Mouse (Mus musculus): ENCODE data around the gene Dysf. TPM values are rescaled to one million over a fixed set of nuclear protein-coding genes. Genes with fewer than 3 reads are reported as not detected.

The Dysf gene
- total and polyA plus RNA-seq, 3 experiments = 0.05 to 0.39 (median 0.38) TPM

- dilution Hi-C loops (cut with MboI; ENCODE audit: extremely low pct_ligation_motif_present, extremely low pct_unique_long_range_greater_than_20kb, low sequenced_read_pairs) = no loop called here
- Histone ChIP-seq H3K4me1 (ENCODE audit: control insufficient read depth in 1 of 2, insufficient read depth in 2 of 2) (no peaks in the 10 kb centered on the region), H3K4me2 (ENCODE audit: insufficient read depth, low read depth, poor library complexity, severe bottlenecking) (no peak overlapping the region), H3K4me3 (replicated peaks in 1 of 3; ENCODE audit: low read depth in 2 of 3, low read length in 2 of 3, poor library complexity in 1 of 3) (no peak overlapping the region), H3K9ac (ENCODE audit: insufficient read depth, low read depth) (no peak overlapping the region), H3K27me3 (replicated peaks) (peaks cover 35% of the 10 kb centered on the region), H3K79me2 (replicated peaks; ENCODE audit: control insufficient read depth, extremely low read depth, insufficient read depth, poor library complexity, severe bottlenecking) (no peaks in the 10 kb centered on the region), H3K27ac (ENCODE audit: insufficient read depth, low read depth) (no peak overlapping the region), H3K36me3 (replicated peaks in 1 of 2; ENCODE audit: control insufficient read depth in 1 of 2, insufficient read depth in 1 of 2, low read length in 1 of 2) (no peaks in the 10 kb centered on the region), H3K9me3 (replicated peaks; ENCODE audit: low read length) (peaks cover 3% of the 10 kb centered on the region)
- no peak for DNase-seq (ENCODE audit: extremely low read depth)
- in situ Hi-C loops (cut with MboI; ENCODE audit: low pct_ligation_motif_present, low pct_unique_long_range_greater_than_20kb, low sequenced_read_pairs) = no loop called here
- TF ChIP-seq ZKSCAN1 (IDR thresholded peaks at IDR 0.05; ENCODE audit: borderline replicate concordance, low read depth, low read length) = no peak
- no peak for TF ChIP-seq JUN (IDR thresholded peaks at IDR 0.05; ENCODE audit: insufficient read depth, low read depth, low read length)
- TF ChIP-seq MAX (IDR thresholded peaks at IDR 0.05; ENCODE audit: low read length) = no peak
- TF ChIP-seq ETS1 (conservative IDR thresholded peaks at IDR 0.05; ENCODE audit: low read depth, low read length) = no peak
- TF ChIP-seq CTCF (conservative IDR thresholded peaks at IDR 0.05 in 1 of 2, IDR thresholded peaks at IDR 0.05 in 1 of 2; ENCODE audit: low read depth in 2 of 2, low read length in 2 of 2) = no peak
- no peak for TF ChIP-seq ZC3H11A (IDR thresholded peaks at IDR 0.05; ENCODE audit: low read depth, low read length)
- no peak for TF ChIP-seq MYC (IDR thresholded peaks at IDR 0.05; ENCODE audit: low read depth, low read length)
- no peak for TF ChIP-seq TCF12 (IDR thresholded peaks at IDR 0.05; ENCODE audit: low read depth, low read length)
- TF ChIP-seq CHD2 (IDR thresholded peaks at IDR 0.05; ENCODE audit: low read length) = no peak
- TF ChIP-seq JUND (conservative IDR thresholded peaks at IDR 0.05; ENCODE audit: low read depth, low read length) = no peak
- no peak for TF ChIP-seq USF1 (IDR thresholded peaks at IDR 0.05; ENCODE audit: low read depth, low read length)
- TF ChIP-seq HCFC1 (IDR thresholded peaks at IDR 0.05; ENCODE audit: low read depth, low read length) = no peak
- no peak for TF ChIP-seq POLR2AphosphoS2 (IDR thresholded peaks at IDR 0.05; ENCODE audit: low read depth, low read length)
- TF ChIP-seq KAT2A (IDR thresholded peaks at IDR 0.05; ENCODE audit: insufficient replicate concordance, low read length) = no peak
- no peak for TF ChIP-seq UBTF (IDR thresholded peaks at IDR 0.05; ENCODE audit: low read depth, low read length)
- no peak for TF ChIP-seq BHLHE40 (IDR thresholded peaks at IDR 0.05; ENCODE audit: low read depth, low read length)
- no peak for TF ChIP-seq CHD1 (IDR thresholded peaks at IDR 0.05; ENCODE audit: low read depth, low read length)
- no peak for TF ChIP-seq USF2 (conservative IDR thresholded peaks at IDR 0.05; ENCODE audit: low read depth, low read length)
- TF ChIP-seq RAD21 (IDR thresholded peaks at IDR 0.05; ENCODE audit: low read depth, low read length) = no peak
- no peak for TF ChIP-seq MAZ (IDR thresholded peaks at IDR 0.05; ENCODE audit: low read depth, low read length)
These were observed 189.4 kb downstream of the Dysf start for GRCm38 (mm10) chr6:84197811-84198213.

GRCm38 (mm10) chr6:84201721-84202490, 193.5 kb downstream of the Dysf start:
- no peaks in the 10 kb centered on the region for H3K36me3 ChIP-seq (replicated peaks in 1 of 2; ENCODE audit: control insufficient read depth in 1 of 2, insufficient read depth in 1 of 2, low read length in 1 of 2)
- dilution Hi-C loops (cut with MboI; ENCODE audit: extremely low pct_ligation_motif_present, extremely low pct_unique_long_range_greater_than_20kb, low sequenced_read_pairs) = no loop called here
- no peaks in the 10 kb centered on the region for H3K79me2 ChIP-seq (replicated peaks; ENCODE audit: control insufficient read depth, extremely low read depth, insufficient read depth, poor library complexity, severe bottlenecking)
- no peak overlapping the region for H3K27ac ChIP-seq (ENCODE audit: insufficient read depth, low read depth)
- no peak for DNase-seq (ENCODE audit: extremely low read depth)
- no peak overlapping the region for H3K4me2 ChIP-seq (ENCODE audit: insufficient read depth, low read depth, poor library complexity, severe bottlenecking)
- peaks cover 3% of the 10 kb centered on the region for H3K9me3 ChIP-seq (replicated peaks; ENCODE audit: low read length)
- TF ChIP-seq NELFE (IDR thresholded peaks at IDR 0.05; ENCODE audit: low read depth, low read length) (no peak), CHD1 (IDR thresholded peaks at IDR 0.05; ENCODE audit: low read depth, low read length) (no peak), UBTF (IDR thresholded peaks at IDR 0.05; ENCODE audit: low read depth, low read length) (no peak), MAFK (IDR thresholded peaks at IDR 0.05; ENCODE audit: insufficient replicate concordance, low read length) (no peak), IRF4 (IDR thresholded peaks at IDR 0.05; ENCODE audit: low read depth, low read length) (no peak), SIN3A (IDR thresholded peaks at IDR 0.05; ENCODE audit: low read length) (no peak)
- H3K4me1 ChIP-seq (ENCODE audit: control insufficient read depth in 1 of 2, insufficient read depth in 2 of 2) = no peaks in the 10 kb centered on the region
- no peak overlapping the region for H3K9ac ChIP-seq (ENCODE audit: insufficient read depth, low read depth)
- in situ Hi-C loops (cut with MboI; ENCODE audit: low pct_ligation_motif_present, low pct_unique_long_range_greater_than_20kb, low sequenced_read_pairs) = no loop called here
- H3K27me3 ChIP-seq (replicated peaks) = peaks cover 52% of the 10 kb centered on the region
- no peak overlapping the region for H3K4me3 ChIP-seq (replicated peaks in 1 of 3; ENCODE audit: low read depth in 2 of 3, low read length in 2 of 3, poor library complexity in 1 of 3)
